Mouse (Mus musculus) left cerebral cortex, adult 8-10 months (tissue): ENCODE measurements around the gene Gm20422. TPM values are rescaled to one million over a fixed set of nuclear protein-coding genes. Genes with fewer than 3 reads are reported as not detected.
A peak's percentile ranks its signal among the peaks of the same experiment; 100 is the strongest.

Source experiments
- DNase-seq, 2 experiments: peaks; one replicate each; pipeline ENCODE4 v3.0.0; 2022; ENCODE audit warnings: low spot score in 2 of 2
- total RNA-seq, 4 experiments: library from RNA; stranded (reverse); gene quantifications; 2 replicates each; pipeline ENCODE4 v1.2.4; 2022

The Gm20422 gene
- total RNA-seq = 1 to 10 TPM in 3 of 4 experiments, under 1 TPM in 1; 0.46 to 5.3 (median 2.0) TPM

DNA sequence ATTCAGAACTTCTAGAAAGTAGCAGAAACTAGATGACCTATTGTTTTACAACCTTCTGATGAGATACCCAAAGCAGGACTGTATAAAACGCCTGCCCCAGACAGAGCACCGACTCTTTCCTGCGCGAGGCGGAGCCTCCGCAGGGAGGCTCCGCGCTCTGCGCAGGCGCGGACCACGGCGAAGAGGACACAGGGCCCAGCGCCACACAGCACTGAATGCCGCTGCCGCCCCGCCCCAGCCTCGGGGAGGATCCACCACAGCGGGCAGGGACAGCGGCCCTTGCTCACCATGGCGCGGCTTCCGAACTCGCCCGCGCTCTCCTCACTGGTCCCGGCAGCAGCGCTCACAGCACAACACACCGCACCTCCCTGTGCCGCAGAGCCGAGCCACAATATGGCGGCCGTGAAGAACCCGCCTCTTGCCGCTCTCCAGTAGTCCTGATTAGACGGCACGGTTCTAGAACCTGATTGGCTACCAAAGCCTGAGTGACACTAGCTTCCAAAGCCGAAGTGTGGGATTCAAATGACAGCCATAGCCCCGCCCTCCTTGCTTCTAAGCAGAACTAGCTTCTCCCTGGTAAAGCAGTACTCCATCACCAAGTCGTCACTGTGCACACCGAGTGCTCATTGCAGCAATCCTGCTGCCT, at the start of gene Gm20422:
Gene Gm20422 (minus strand): TSS at position 384 of the 646 bp plus-strand sequence.
- peak; percentile 77 to 93 for DNase-seq

DNA sequence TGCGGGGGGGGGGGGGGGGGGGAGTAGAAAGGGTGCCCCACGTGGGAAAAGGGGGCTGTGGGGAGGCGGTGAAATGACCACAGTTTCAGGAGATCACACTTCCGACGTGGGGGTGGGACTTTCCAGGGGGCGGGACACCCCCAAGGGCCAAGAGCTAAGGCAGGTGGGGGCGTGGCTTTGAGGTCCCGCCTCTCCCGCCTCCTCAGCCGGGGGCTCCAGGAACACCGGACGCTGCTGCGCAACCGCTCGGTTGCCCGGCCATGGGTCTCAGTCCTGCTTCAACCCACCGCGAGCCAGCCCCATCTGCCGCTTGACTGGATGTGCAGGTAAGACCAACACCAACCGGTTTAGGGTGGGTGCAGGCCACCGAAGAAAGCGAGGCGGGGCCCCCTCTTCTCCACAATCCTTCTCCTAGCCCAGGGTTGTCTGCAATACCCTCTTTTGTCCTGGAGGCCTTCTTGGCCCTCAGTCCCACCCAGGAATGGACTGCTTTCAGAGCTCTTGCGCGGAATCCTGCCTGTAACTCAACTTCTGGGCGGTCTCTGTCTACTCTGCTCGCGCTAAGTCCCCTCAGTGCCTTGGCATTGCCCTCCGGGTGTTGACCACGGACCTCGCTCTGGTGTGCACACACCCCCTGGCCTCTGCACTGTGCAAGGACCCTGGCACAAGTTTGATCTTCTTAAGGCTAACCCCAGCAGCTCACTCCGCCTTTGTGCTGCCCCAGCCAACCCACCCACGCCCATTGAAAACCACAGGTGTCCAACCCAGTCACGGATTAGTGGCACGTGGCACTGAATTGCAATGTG, 47.9 kb upstream of the Gm20422 start, which contains the start of gene Lpar2:
Gene Lpar2 (plus strand): TSS at position 44 of the 806 bp plus-strand sequence.
- no peak for DNase-seq

DNA sequence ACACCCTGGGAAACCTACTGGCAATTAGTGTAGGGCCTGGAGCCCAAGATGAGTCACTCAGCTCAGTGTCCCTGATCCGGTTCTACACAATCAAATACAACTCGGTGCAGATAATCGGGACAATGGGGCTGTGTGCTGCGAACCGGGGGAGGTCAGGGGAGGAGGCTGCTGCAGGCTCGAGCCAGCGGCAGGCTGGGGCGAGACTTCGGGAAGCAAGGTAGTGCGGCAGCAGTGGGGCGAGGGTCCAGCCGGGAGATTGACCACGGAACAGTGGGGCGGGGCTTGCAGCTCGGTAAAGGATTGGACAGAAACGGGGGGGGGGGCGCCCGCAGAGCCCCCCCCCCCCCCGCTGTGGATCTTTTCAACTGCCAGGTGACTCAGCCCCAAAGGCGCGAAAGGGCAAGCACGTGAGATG, 47.3 kb upstream of the Gm20422 start:
- no peak for DNase-seq

DNA sequence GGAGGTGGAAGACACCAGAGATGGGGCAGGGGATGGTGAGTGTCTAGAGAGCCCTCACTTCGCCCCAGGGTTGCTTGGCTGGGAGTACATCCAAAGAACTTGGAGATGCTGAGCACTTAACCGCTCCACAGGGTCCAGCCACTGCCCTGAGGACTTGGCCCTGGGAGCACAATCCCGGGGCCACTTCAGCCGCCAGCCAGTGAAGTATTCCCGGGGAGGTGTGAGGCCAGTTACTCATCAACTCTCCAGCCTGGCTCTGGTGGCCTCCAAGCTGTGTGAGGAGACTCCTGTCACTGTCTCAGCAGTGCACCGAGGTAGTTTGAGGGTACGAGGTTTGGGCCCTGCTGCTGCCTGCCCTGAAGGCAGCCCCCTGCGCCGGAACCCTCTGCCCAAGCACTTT, 45.8 kb upstream of the Gm20422 start:
- DNase-seq = no peak

GRCm38 (mm10) chr8:69815396-69815795, 40.7 kb upstream of the Gm20422 start:
- no peak for DNase-seq

GRCm38 (mm10) chr8:69814881-69815280, 40.2 kb upstream of the Gm20422 start:
- no peak for DNase-seq

- DNase-seq = no peak
Measured at GRCm38 (mm10) chr8:69809820-69810219, 35.1 kb upstream of the Gm20422 start.

DNA sequence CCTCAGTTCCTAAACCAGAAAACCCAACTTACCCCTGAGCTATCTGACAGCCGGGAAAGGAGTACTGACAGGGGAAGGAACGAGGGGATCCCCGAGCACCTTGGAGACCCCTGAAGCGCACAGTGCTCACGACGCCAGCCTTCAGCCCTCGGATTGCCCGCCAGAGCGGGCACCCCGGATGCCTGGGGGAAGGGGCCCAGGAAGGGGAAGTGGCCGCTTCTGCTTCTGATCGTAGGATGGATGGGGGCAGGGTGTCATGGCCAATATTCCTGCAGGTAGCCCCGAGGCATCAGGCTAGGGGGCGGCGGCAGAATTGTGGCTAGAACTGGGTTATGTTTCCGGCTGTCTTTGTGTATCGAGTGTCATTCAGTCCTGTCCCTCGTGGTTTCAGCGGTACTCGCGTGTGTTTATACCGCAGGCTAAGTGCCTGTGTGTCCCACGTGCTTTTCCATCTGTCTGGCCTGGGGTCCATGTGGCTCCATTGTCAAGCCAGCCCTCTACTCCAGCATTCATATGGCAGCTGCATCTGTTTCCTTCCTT, 34.2 kb upstream of the Gm20422 start:
- DNase-seq = no peak

DNA sequence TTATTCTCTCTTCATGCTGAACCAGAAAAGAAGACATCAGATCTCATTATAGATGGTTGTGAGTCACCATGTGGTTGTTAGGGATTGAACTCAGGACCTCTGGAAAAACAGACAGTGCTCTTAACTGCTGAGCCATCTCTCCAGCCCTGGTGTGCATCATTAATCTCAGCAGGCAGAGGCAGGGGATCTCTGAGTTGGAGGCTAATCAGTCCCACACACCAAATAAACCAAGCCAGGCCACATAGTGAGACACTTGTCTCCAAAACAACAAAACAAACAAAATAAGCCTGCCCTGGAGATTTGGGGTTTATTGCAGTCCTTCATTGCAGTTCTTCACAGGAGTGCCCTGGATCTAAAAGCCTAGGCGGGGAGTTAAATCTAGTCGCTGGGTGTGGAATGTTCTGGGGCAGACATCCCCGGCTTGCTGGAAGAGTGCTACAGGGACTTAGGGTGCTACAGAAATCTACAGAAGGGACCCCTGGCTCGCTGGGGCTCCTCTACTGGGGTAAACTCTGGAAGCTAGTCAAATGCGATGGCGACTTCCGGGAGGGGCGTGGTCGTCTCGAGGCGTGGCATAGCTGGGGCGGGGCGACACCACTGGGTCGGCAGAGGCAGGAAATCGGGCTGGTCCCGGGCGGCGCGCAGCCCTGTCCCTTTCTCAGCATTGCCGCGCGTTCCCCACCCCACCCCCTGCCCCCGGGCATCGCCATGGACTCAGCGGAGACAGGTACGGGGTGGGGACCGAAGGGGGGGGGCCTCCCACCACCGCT, 33.6 kb upstream of the Gm20422 start, which contains the start of gene Gmip:
Gene Gmip (plus strand): TSS at position 586 of the 770 bp plus-strand sequence.
- no peak for DNase-seq

GRCm38 (mm10) chr8:69807236-69807635, 32.5 kb upstream of the Gm20422 start:
- no peak for DNase-seq

DNA sequence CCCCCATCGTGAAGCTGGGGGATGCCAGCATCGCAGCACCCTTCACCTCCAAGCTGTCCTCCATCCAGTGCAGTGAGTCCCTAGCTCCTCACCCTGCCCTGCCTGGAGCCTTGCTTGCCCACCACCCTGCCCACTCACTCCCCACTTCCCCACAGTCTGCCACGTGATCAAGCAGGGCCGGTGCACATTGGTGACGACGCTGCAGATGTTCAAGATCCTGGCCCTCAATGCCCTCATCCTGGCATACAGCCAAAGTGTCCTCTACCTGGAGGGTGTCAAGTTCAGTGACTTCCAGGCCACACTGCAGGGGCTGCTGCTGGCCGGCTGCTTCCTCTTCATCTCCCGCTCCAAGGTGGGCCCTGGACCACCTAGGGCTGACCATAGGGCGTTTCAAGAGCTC, 30.8 kb upstream of the Gm20422 start:
- DNase-seq = peak in 1 of 2 experiments; percentile 3

- peak in 1 of 2 experiments; percentile 3 for DNase-seq
Measured at GRCm38 (mm10) chr8:69805086-69805485, 30.4 kb upstream of the Gm20422 start.

GRCm38 (mm10) chr8:69804537-69804936, 29.9 kb upstream of the Gm20422 start:
- peak in 1 of 2 experiments; percentile 0 for DNase-seq

- peak; percentile 0 to 4 for DNase-seq
Measured at GRCm38 (mm10) chr8:69803366-69803765, 28.7 kb upstream of the Gm20422 start.

DNA sequence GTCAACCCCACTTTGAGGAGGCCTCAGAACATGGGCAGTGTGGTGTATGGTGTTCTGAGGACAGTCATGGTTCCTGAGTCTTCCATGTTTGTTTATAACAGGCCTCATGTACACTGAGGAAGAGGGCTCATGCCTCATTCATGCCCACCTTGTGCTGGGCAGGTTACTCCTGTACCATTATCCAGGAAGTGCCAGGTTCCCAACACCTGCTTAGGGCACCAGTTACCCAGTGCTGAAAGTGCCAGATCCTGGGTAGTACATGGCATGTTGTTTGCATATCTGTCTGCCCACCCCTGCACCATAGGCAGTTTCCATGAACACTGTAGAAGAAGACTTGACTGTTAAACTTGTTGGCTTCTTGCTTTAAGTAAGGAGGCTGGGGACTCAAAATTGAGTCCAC, 27.5 kb upstream of the Gm20422 start:
- peak in 1 of 2 experiments; percentile 0 for DNase-seq

- peak; percentile 0 to 3 for DNase-seq
Measured at GRCm38 (mm10) chr8:69801796-69802195, 27.1 kb upstream of the Gm20422 start.

GRCm38 (mm10) chr8:69799946-69800345, 25.3 kb upstream of the Gm20422 start:
- DNase-seq = peak in 1 of 2 experiments; percentile 3

GRCm38 (mm10) chr8:69799261-69799660, 24.6 kb upstream of the Gm20422 start:
- DNase-seq = peak in 1 of 2 experiments; percentile 6

DNA sequence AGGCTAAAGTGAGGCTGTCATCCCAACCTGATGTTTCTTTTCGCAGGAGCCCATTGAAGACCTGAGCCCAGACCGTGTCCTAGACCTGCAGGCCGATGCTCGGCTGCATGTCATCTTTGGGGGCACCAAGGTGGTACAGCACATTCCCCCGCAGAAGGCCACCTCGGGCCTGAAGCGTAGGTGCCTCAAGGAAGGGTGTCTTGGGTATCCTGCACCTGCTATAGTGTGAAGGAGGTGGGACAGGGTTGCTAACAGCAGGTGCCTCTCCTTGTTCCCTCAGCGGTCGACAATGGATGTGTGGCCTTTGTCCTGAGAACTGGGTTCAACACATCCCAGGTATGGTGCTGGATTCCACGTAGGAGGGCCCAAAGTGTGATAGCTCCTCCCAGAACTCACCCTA, 23.0 kb upstream of the Gm20422 start:
- DNase-seq = peak in 1 of 2 experiments; percentile 4

GRCm38 (mm10) chr8:69796721-69797345, 22.1 kb upstream of the Gm20422 start:
- peak in 1 of 2 experiments; percentile 6 for DNase-seq

DNA sequence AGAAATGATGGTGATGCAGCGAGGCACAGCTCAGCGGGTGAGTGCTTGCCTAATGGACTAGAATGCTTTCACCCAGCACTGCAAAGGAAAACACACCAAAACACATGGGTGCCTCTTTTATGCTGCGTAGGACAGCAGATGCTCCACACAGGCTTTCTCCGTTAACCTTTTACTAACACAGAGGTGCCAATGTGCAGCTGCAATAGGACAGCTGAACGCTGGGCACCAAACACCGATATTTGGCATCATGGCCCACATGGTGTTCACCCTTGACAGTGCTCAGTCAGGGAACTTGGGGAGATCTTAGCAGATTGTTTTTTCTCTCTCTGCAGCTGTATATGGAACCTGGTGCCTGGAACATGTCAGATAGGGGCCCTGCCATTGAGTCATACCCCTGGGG, 20.2 kb upstream of the Gm20422 start:
- DNase-seq = no peak
